Mouse (Mus musculus): ENCODE results near the gene Tmem164.

Gene Tmem164

DNA sequence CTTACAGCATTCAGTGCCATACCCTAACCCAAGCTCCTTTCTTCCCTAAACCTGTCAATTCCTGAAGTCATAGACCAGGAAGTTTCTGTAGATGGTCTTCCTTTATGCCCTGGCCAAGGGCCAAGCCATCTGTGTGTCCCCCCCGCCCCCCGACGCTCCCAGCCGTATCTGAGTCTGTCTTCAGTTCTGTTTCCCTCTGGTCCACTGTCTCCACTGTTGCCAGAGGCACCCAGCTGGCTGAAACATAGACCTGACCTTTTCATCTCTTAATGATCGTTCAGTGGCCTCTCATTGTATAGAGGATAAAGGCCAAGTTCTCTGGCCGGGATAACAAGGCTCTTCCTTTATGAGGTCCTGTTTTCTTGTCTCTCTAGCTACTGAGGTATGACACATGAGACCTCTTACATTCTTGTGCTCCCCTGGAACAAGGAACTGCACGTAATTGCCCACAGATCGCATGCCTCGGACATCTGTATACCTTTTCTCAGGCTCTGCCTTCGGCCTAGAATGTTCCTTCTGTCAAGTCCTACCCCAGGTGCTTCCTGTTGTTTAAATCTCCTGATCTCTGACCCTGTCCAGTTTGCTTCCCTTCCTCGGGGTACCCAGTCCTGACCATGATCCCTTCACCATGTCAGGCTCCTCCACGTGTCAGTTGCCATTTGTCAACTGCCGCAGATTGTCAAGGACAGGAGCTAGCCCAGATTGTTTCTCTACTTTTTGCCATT lies 147.1 kb downstream of the Tmem164 start:
- no peak for DNase-seq (ENCODE audit: low read depth, low spot score)

DNA sequence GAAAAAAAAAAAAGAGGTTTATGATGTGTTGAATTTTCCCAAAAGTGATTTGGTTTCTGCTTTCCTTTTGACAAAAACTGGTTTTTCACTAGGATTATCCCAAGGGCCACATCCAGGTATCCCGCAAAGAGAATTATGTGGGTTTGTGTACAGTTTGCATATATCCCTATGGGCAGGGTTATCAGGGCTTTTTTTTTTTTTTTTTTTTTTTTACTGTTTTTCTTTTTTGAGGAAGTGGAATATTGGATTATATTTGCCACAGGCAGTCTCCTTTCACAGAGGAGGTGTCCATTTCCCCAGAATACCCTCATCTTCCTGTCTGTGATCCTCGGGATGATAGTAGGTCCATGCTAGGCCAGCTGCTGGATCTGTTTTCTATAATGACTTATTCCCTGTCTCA lies 148.1 kb downstream of the Tmem164 start:
- no peak for DNase-seq (ENCODE audit: low read depth, low spot score)

DNA sequence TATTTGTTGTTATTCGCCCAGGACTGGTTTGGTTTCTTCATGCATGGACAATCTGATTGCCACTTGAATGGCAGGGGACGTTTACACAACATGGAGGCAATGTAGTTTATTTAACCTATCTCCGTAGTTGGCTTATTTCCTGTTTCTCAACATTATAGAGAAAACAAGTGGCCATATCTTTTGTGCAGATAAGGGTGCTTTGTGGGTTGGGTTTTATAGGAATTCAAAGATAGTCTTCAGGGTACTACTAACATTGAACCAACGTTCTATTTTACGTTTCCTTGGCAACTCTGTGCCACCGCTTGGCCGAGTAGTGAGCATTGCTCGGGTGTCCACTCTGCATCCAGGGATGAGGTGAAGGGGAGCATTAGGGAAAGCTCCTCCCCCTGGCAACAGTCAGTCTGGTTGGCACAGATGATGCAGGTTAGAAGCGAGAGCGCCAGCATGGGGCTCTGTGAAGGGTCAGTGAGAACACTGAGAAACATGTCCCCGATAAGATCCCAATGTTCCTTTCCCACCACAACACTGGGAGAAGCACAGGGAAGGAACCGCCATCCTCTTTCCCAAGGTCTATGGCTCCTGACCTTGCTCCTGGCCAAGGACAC lies 148.8 kb downstream of the Tmem164 start:
- no peak for DNase-seq (ENCODE audit: low read depth, low spot score)

DNA sequence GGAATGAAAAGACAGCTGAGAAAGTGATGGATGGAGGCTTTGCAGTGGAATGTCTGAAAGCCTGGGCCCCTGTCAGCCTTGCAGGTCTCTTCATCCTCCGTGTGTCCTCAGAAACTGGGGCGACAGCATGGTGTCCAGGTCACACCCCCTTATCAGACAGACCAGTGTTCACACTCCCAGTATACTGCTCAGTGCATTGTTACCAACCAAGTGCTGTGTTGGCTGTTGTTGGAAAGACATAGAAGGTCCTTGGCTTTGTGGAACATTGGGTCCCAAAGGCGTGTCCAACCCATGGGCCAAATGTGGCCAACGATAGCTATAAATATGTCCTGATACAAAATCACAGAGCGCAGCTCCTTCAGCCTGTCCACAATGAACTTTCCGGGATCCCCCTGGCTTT lies 149.4 kb downstream of the Tmem164 start:
- DNase-seq (ENCODE audit: low read depth, low spot score) = no peak

DNA sequence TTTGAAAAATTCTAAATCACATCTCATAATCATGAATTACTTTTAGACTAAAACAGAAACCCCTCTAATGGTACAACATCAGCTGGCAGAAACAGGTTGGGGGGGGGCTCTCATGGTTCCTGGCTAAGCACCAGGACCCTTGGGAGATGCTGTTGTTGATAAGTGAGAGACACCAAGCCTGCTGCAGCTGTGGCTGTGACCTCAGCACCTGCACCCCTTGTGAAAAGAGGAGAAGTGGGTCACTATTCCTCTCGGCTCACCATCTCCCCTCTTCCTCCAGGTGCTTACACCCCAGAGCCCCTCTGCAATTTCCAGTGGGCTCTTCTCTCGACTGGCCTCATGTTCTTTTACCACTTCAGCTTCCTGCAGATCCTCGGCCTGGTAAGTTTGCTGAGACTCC lies 151.0 kb downstream of the Tmem164 start:
- DNase-seq (ENCODE audit: low read depth, low spot score) = no peak

DNA sequence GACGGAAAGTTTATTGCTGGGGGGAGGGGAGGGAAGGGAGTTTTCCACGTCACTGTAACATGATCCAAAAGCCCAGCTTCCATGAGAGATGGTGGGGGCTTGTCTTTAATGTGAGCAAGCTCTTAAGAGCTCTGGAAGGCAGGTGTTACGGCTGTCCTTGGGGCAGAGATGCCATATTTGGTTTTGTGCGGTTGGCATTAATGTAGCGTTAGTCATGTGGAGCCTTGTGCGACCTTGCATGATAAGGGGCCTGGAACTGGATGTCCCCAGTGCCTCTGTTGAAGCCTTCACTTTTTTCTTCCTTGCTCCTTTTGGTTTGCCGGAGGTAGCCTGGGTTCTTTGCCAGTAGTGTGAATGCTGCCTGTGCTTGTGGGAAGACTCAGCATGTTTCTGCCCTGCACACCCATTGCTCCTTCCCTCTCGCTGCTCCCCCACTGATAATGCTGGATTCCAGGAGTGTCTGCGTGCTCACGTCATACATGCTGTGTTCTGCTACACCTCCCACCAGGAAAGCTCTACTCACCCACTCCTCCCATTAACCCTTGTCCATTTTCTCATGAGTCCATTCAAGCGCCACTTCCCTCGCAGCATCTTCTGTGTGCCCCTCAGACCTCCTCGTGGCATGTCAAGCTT lies 152.1 kb downstream of the Tmem164 start:
- no peak for DNase-seq (ENCODE audit: low read depth, low spot score)

DNA sequence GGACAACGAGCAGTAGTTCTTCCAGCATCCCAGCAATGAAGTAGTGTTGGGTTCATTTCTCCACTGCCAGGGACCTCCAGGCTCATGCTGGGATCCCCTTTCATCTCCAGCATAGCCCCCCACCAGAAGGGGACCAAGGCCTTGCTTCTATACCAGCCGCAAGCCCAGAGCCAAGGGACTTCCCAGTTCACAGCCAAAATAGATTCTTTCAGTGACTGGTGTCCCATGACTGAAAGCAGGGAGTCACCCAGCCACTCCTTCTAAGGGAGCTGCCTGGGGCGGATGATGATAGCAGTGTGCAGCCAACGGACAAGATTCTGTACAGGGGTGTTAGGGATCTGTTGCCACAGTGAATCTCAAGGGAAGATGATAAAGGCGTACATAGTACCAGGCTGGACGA lies 153.6 kb downstream of the Tmem164 start:
- no peak for DNase-seq (ENCODE audit: low read depth, low spot score)

DNA sequence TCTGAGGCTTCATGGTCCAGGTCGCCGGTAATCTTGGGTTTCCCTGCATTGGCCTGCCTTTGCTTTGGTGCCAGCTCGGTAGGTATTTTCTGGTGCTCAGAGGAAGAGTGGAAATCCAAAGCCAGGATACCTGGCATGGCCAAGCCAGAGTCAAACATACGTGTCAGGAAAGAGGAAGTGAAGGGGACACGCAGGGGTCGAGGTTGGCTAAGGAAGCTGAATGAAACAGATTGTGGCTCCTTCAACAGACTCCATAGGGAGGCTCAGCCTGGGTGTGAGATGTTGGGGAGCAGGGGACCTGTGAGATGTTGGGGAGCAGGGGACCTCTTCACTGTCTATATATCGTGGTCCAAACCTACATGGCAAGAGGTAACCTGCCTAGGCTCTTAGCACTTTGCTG lies 155.2 kb downstream of the Tmem164 start:
- DNase-seq (ENCODE audit: low read depth, low spot score) = no peak

DNA sequence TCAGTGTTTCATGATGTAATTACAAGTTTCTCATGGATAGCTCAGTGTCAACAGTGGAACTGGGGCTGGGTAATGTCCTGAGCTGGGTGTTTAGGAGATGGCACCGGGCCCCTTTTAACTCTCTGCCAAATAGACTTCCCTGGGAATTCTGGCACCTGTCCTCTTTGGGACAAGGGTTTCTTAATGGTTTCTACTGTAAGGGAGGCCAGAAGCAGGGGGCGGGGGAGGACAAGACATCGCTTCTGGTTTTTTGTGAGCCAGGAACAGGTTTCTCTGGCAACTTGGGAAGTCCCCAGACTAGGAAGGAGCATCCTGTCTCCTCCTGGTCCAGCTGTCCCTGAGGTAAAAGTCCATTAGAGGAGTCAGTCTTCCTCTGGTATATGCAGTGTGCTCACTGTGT lies 156.1 kb downstream of the Tmem164 start:
- no peak for DNase-seq (ENCODE audit: low read depth, low spot score)

DNA sequence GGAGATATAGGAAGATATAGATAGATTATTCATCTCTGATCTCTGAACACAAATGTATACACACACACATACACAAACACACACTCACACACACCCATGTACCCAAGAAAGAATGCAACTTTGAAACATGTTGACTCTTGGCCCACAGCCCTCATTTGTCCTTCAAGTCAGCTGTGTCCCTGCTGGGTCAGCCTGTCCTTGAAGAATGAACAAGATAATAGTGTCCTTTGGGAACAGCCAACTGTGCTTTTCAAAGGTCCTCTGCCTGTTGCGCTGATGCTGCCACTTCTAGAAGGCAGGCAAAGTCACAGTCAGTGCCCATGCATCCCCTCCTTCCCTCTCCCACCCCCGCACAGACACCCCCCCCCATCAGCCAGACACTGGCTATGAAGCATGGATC lies 157.6 kb downstream of the Tmem164 start:
- no peak for DNase-seq (ENCODE audit: low read depth, low spot score)

DNA sequence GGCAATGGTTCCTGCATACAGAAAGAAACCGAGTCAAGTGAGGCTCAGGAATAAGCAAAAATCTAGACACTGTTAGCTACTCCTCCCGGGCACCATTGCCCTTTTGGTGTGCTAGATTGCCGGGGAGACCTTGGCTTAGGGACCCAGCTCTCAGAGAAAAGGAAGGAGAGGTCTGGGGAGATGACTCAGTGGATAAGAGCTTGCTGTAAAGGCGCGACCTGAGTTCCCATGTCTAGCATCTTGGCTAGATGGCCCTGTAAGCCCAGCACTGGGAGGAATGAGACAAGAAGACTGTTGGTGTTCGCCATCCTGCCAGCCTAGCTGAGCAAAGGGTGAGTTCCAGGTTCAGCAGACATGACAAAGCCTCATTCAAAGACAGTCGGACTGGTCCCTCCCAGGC lies 158.2 kb downstream of the Tmem164 start:
- DNase-seq (ENCODE audit: low read depth, low spot score) = no peak

DNA sequence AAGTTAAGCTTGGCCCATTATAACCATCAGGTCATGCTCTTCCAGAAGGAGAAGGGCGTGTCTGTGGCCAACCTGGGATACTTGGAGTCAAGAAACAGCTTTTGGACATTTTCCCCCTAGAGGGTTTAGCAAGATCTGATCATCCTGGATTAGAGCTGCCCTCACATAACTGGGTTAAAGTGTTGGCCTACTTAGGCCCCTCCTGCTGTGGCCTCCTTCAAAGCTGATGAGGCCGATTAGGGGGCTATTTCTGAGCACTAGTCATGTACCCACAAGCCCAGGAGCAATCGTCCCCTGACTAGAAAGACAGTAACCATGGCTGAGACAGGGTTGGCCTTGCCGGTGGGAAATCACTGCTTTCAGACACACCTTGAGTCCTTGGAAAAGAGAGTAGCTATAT lies 160.7 kb downstream of the Tmem164 start:
- DNase-seq (ENCODE audit: low read depth, low spot score) = no peak

DNA sequence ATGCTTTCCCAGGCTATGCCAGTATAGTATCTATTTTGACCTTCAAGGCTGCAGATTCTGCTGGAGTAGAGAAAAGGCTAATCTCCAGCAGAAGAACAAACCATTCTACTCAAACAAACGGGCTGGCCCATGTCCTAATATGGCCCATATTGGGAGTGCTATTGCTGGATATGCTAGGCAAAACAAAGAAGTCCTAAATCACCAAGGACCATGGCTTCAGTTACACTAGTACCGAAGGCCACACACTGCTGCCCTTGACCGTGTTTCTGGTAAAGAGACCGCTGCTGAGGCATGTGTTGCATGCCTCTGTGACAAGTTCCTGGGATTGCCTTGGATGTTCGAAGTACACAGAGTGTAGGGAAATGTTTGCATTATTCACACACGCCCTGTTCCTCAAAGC lies 165.1 kb downstream of the Tmem164 start:
- DNase-seq (ENCODE audit: low read depth, low spot score) = no peak

DNA sequence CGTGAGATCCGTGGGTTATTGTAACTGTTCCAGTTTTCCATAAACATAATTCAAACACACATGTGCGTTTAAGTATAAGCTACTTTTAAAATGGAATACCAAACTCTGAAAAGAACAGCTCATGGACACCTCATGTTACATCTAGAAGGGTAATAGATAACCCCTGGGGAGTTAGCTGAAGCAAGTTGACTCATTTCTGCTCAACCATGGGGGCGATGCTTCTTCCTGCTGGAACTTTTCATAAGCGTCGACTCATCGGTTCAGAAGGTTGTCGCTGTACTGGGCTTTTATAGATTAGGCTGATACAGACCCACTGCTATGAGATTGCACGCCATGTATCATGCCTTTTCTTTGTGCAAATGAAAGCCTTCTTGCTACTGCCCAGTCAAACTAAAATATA lies 166.8 kb downstream of the Tmem164 start:
- DNase-seq (ENCODE audit: low read depth, low spot score) = no peak

DNA sequence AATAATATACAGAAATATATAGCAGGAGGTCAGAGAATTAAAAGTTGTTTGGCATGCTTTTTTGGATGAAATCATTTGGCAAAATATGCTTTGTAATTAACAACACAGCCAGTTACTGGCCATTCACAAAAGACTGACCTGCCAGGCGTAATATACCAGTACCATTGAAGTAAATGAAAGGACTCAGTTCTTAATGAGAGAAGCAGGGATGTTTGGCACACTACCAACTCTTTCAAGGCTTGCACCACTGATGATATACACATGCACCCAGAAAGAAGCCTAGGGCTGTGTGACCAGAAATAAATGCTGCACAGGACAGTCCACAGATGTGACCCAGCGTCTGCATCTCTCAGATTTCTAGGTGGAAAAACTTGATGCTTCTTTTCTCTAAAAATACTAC lies 188.6 kb downstream of the Tmem164 start:
- peak; percentile 13 for DNase-seq (ENCODE audit: low read depth, low spot score)

DNA sequence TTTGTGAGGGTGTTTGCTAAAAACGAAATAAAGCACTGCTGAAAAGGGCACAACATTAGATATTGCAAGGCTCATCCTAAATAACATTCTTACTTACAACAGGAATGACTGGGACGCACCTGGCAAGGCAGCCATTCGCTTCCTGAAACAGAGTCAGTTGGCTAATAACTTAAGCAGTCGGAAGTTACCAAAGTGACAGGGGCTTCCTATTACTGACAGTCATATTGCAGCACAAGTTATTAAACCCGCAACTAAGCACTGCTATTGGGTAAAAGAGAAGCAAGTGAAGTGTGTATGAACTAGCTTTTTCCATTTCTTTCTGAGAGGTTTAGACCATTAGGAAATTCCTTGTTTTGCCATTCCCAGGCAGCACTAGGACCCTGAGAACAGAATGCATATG lies 201.0 kb downstream of the Tmem164 start:
- no peak for DNase-seq (ENCODE audit: low read depth, low spot score)

DNA sequence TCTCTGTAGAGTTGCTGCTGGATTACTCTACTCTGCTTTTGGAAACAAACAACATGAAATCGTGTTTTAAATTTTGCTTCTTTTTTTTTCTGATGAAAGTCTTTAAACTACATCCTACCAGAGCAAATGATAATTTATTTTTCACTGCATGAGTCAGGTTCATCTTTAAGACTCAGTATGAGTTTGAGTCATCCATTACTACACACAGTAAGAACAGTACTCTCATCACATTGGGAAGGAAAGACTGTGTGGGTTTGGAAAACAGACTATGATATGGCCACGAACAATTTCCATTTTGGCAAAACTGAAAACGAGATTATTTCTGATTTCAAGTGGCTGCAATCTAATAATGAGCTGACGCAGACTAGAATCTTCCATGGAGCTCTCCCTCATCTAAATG lies 202.4 kb downstream of the Tmem164 start:
- no peak for DNase-seq (ENCODE audit: low read depth, low spot score)

DNA sequence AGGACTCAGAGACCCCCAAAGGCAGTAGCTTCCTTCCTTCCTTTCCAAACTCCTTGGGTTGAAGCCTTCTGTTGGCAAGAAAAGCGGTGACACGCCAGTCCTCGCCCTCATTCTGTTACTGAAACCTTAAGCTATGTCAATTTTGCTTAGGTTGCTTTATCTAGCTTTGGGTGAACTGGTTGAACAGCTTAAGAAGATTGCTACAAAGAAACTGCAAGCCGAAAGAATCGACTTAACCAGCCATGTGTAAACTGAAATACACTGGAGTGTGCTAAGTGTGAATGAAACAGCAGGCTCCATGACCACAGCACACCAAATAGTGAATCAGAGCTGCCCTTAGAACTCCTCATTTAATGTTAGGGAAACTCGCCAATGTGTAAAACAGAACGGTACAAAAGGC lies 204.8 kb downstream of the Tmem164 start:
- DNase-seq (ENCODE audit: low read depth, low spot score) = no peak
